Mouse (Mus musculus) urinary bladder, adult 18-20 months (tissue): Measurements from ENCODE around the gene Itgb6.

Experiments
- DNase-seq, 2 experiments: peaks; one replicate each; pipeline ENCODE4 v3.0.0; 2022; ENCODE audit warnings: low spot score in 2 of 2, mixed read lengths in 2 of 2

The Itgb6 gene

DNA sequence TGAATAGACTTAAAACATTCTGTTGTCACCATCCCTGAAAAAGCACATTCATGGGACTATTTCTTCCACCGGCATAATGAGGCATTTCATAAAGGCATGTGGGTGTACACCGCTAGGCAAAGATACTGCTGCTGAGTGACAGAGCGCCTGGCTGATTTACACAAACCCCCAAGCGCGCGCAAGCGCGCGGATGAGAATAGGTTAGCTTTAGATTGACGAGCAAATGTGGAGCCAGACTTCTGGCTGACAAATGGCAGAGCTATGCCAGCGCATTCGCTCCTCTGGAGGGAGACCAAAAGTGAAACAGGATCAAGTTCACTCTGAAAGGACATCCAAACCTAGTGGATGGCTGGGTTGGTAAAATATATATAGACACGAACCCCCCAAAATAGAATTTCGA is at the start of gene Itgb6:
Gene Itgb6 (minus strand): TSS at position 130 of the 400 bp plus-strand sequence.
- DNase-seq, result no peak

GRCm38 (mm10) chr2:60766420-60766819 is 44.0 kb upstream of the Itgb6 start:
- no peak for DNase-seq

DNA sequence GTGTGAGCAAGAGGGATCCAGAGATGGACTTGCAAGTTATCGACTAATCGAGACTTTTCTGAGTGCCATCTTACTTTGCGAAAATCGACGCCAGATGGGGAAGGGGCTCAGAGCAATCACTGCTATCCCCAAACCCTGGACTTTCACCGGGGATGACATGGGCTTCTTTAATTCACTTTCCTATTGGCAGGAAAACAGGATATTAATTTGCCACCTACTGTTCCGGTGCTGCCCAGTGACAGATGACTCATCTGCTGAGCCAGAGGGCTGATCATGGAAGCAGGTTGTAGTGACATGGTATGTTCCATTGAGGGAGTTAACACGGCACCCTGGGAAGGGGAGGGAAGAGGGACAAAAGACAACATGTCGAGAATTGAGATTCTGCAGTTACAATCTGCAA is 33.8 kb upstream of the Itgb6 start:
- no peak for DNase-seq

- no peak for DNase-seq
Observed at GRCm38 (mm10) chr2:60755101-60755500, 32.7 kb upstream of the Itgb6 start.

DNA sequence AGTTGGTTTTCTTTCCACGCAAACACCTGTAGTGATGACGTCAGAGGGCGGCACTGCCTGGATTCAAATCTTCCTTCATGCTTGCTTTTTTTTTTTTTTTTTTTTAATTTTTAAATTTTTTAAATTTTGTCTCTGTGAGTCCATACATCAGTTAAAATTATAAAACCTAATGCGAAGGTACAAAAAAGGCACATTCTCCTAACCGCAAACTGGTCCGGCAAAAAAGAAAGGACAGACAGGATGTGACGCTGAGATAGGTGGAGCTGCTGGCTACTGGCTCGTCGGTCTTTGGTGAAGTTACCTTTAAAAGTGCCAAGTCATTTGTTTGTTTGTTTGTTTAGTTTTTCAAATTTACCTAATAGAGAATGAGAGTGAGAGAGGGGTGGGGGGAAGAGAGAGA is 28.8 kb upstream of the Itgb6 start:
- no peak for DNase-seq

GRCm38 (mm10) chr2:60750591-60750990 is 28.1 kb upstream of the Itgb6 start:
- DNase-seq, result no peak

DNA sequence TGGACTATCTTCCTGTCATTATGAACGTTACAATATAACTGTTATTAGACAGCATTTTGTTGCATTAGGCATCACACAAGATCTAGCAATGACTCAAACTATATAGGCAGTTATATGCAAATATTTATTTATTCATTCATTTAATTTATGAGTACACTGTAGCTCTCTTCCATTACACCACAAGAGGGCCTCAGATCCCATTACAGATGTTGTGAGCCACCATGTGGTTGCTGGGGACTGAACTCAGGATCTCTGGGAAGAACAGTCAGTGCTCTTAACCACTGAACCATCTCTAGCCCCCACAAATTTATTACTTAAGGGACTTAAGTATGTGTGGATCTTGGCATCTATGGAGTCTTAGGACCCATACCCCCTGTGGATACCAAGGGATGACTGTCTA is 26.1 kb upstream of the Itgb6 start:
- DNase-seq, result no peak

GRCm38 (mm10) chr2:60747590-60747989 is 25.1 kb upstream of the Itgb6 start:
- DNase-seq, result peak; percentile 10 to 21

GRCm38 (mm10) chr2:60744674-60745073 is 22.2 kb upstream of the Itgb6 start:
- no peak for DNase-seq

- DNase-seq, result no peak
Observed at GRCm38 (mm10) chr2:60739389-60740137, 17.1 kb upstream of the Itgb6 start.

- DNase-seq, result no peak
Observed at GRCm38 (mm10) chr2:60730929-60731328, 8.5 kb upstream of the Itgb6 start.

GRCm38 (mm10) chr2:60730024-60730423 is 7.6 kb upstream of the Itgb6 start:
- DNase-seq, result no peak

- DNase-seq, result no peak
Observed at GRCm38 (mm10) chr2:60728902-60729585, 6.6 kb upstream of the Itgb6 start.

- no peak for DNase-seq
Observed at GRCm38 (mm10) chr2:60724660-60725059, 2.2 kb upstream of the Itgb6 start.

DNA sequence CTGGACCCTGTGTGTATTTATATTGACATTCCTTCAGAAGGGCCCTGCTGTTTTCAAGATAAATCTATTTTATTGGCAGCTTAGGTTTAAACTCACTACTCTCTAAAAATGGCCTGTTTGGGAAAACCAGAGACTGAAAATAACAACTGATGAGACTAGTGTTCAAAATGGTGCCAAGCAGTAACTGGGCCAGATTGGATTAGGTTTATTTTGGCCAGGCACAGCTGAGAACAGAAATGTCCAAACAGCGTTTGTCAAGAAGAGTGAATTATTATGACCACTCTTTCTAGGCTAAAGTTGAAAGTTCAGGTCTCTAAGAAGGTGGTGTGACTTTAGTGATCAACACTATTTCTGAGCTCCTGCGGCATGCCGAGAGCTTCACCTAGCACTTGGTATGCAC is 524 bp upstream of the Itgb6 start:
- no peak for DNase-seq

DNA sequence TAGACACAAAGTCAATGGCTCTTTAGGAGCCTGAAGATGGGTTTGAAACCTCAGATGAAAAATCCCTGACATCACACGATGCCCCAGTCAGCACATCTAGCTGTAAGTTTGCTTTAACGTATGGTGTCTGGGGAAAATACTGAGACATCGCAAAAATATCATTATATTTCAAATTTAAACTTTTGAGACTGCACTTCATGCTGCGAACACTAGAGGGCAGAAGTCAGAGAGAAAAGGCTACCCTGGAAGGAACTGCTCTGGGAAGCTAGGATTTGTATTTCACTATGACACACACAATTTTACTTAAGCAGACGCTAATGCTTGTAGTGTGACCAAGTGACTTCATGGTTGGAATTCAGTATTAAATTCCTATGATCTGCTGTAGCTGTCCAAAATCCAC is 1.5 kb downstream of the Itgb6 start:
- no peak for DNase-seq

- DNase-seq, result peak in 1 of 2 experiments; percentile 45
Observed at GRCm38 (mm10) chr2:60720205-60720604, 2.2 kb downstream of the Itgb6 start.

DNA sequence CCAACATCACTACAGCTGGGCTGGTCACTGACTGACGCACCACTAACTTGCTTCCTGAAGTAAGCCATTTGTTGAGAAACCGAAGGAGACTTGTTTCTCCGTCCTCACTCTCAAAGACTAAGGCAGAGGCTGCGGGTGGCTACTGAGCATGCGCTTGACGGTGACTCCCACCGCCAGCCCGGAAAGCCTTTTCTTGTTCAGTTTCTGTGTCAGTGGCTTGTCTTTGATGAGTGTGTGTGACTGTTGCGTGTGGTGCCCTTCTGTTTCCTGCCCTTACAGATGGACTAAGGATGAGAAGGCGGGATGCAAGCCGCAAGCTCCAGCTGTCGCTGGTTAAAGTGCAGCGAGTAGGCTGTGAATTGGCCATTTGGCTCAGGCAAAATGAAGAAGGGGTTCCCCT is 5.1 kb downstream of the Itgb6 start:
- no peak for DNase-seq

DNA sequence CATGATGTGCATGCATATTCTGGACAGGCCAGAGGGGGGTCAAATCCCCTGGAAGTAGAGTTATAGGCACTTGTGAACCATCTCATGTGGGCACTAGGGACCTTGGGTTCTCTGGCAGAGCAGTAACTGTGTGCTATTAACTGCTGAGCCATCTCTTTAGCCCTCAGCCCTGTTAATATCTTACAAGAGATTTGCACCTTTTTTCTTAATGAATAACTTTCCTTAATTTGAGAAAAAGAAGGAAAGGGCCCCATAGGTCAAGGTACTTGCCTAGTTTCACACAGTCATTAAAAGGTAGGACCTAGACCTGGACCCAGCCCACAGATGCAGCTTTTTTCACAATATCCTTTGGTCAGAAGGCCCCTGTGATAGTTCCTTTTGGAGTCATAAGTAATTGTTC is 5.9 kb downstream of the Itgb6 start:
- DNase-seq, result no peak

DNA sequence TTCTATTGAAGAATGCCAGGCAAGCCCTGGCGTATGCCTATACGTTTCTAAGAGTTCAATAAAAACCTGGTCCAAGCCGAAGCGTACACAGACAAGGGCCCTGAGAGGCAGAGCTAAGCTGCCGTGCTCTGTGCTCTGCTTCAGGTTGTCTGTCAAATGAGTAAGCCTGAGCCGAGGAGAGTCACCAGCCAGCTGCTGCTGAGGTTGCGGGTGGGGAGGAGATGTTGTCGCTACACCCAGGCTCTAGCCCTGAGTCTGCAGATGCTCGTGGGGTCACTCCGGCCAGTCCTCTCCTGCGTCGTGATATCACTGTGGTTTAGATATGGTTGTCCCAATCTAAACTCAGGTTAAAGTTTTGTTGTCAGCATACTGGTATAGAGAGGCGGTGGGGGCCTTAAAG is 6.7 kb downstream of the Itgb6 start:
- no peak for DNase-seq

GRCm38 (mm10) chr2:60714971-60715502 is 7.4 kb downstream of the Itgb6 start:
- DNase-seq, result no peak

DNA sequence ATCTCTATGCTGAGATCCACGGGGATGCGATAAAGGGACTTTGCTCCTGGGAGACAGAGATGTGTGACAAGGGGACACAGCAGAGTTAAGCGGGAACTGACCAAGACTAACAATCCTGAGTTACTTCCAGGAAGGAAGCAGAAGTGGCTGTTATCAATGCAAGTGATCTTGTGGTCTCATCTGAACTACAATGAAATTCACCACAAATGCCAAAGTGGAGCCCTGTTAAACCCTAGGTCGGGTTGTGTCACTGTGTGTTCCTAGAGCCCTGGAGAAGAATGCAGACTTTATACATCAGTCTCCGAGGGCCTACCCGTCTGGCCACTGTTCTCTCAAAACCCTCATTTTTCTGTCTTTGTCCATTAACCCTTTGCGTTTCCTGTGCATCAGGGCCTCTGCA is 8.0 kb downstream of the Itgb6 start:
- no peak for DNase-seq

DNA sequence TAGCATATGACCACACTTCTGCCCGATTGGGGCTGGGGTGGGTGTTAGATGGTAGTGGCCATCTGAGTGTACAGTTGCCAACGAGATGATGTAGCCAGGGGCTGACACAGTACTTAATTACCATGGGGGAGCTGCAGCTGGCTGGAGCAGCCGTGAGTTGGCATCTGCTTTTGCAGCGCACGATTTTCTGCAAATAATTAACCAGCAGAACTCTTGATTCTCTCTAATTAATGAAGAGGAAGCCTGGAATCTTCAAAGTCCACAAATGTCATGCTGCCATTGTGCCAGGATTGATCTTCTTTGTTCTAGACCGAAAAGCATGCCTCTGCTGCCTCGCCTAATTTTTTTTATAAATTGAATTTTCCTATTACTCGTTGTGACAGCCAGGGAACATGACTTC is 8.6 kb downstream of the Itgb6 start:
- DNase-seq, result no peak
